Mouse (Mus musculus): ENCODE results near the gene Mobp. TPM values are rescaled to one million over a fixed set of nuclear protein-coding genes. Genes with fewer than 3 reads are reported as not detected.

Mobp gene
- polyA plus RNA-seq, 1 experiment from 2014 or later, result not detected

DNA sequence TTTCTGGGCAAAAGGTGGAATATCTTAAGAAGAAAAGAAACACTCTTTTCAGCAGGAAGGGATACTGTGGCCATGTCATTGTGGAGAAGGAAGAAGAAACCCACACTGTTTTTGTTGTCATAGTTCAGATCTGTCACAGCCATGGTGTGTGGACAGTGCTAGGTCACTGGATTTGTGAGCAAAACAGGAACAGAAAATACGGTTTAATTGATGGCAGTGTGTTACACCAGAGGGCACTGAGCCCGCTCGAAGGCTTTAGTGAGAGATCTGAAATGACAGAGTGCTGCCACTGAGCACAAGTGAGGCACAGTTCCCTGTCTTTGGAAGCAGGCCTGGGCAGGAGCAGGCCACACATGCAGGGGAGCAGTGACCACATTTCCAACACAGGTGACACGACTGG, 31.3 kb upstream of the Mobp start:
- no peak overlapping the region for H3K9ac ChIP-seq
- H3K36me3 ChIP-seq, result peaks cover 52% of the 10 kb centered on the region
- H3K4me3 ChIP-seq, result no peak overlapping the region
- no peak overlapping the region for H3K4me2 ChIP-seq (replicated peaks)
- H3K9me3 ChIP-seq (replicated peaks), result no peaks in the 10 kb centered on the region
- WGBS, result 86% methylated on average over 4 of the region's 4 CpGs
- no peak overlapping the region for H3K27ac ChIP-seq
- H3K4me1 ChIP-seq, result no peaks in the 10 kb centered on the region
- H3K27me3 ChIP-seq, result no peaks in the 10 kb centered on the region
- no peak for ATAC-seq (ENCODE audit: low FRiP score)

DNA sequence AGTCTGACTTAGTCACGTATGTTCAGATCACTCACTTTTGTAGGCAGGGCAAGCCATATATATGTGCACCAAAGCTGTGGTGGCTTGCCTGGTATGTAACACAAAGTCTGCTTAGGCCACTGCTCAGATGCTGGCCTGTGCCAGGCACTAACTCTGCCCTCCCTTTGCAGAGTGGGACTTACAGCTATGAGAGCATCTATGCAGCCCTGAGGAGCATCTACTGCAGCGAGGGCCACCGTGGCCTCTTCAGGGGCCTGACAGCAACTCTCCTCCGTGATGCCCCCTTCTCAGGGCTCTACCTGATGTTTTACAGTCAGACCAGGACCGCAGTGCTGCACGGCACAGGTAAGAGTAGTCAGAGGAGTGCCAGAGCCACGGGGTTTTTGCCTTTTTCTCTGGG, 29.0 kb upstream of the Mobp start:
- 90% methylated on average over 7 of the region's 7 CpGs for WGBS
- Histone ChIP-seq H3K36me3 (peaks cover 65% of the 10 kb centered on the region), H3K4me3 (no peak overlapping the region), H3K27ac (no peak overlapping the region), H3K9ac (no peak overlapping the region), H3K9me3 (replicated peaks) (no peaks in the 10 kb centered on the region), H3K4me1 (no peaks in the 10 kb centered on the region), H3K27me3 (no peaks in the 10 kb centered on the region), H3K4me2 (replicated peaks) (no peak overlapping the region)
- no peak for ATAC-seq (ENCODE audit: low FRiP score)

DNA sequence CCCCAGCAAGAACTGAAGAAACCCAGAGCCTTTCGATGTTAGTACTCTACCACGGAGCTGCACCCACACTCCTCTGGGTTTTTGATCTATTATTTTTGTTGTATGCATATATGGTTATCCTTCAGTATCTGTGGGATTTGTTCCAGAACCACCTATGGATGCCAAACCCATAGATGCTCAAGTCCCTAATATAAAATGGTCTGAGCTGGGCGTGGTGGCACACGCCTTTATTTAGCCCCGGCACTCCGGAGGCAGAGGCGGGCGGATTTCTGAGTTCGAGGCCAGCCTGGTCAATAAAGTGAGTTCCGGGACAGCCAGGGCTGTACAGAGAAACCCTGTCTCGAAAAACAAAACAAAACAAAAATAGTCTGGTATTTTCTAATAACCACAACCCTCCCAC, 22.6 kb upstream of the Mobp start:
- no peaks in the 10 kb centered on the region for H3K27me3 ChIP-seq
- WGBS, result 70% methylated on average over 11 of the region's 11 CpGs
- H3K36me3 ChIP-seq, result peaks cover 55% of the 10 kb centered on the region
- ATAC-seq (ENCODE audit: low FRiP score), result no peak
- H3K9ac ChIP-seq, result peak overlapping the region; percentile 60
- no peaks in the 10 kb centered on the region for H3K9me3 ChIP-seq (replicated peaks)
- peaks cover 20% of the 10 kb centered on the region for H3K4me1 ChIP-seq
- peak overlapping the region; percentile 59 for H3K4me2 ChIP-seq (replicated peaks)
- peak overlapping the region; percentile 100 for H3K4me3 ChIP-seq
- peak overlapping the region; percentile 81 for H3K27ac ChIP-seq

DNA sequence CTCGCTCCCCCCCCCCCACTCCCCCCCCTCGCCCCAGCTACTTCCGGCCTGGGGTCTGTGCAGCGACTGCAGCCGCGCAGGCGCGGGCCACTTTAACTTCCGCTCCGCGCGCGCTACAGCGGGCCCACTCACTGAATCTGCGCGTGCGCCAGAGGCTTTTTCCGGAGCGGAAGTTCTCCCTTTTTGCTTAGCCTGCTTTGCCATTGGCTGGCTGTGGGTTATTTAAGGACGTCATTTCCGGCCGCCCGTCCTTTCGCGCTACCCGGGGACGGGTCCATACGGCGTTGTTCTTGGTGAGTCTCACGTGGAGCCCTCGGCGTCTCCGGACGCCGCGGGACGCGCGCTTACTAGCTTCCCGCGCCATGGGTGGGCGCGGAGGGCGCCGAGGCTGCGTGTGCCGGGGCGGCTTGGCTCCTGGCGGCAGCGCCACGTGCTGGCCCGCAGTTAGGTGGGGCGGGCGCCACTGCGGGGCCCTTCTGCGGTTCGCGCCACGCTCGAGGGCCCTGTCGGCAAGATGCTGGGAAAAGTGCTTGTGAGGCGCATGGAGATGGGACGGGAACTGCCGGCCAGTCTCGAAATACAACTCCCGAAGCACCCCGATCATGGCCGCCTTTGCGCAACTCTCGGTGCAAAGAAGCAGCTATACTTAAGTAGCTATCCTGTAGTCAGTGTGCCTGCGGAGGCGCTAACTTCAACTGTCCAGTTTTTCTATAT, 21.8 kb upstream of the Mobp start, which contains the start of gene Rpsa:
Rpsa (plus strand) TSS at position 152 of the 714 bp plus-strand sequence.
- H3K36me3 ChIP-seq, result peaks cover 57% of the 10 kb centered on the region
- peaks cover 20% of the 10 kb centered on the region for H3K4me1 ChIP-seq
- ATAC-seq (ENCODE audit: low FRiP score), result peak; percentile 97
- WGBS, result under 1% methylated on average over 72 of the region's 72 CpGs
- H3K9me3 ChIP-seq (replicated peaks), result no peaks in the 10 kb centered on the region
- H3K4me3 ChIP-seq, result peak within 1 kb of the TSS; percentile 100
- peak within 1 kb of the TSS; percentile 87 for H3K4me2 ChIP-seq (replicated peaks)
- no peaks in the 10 kb centered on the region for H3K27me3 ChIP-seq
- H3K27ac ChIP-seq, result peak within 1 kb of the TSS; percentile 89
- H3K9ac ChIP-seq, result peak within 1 kb of the TSS; percentile 99

DNA sequence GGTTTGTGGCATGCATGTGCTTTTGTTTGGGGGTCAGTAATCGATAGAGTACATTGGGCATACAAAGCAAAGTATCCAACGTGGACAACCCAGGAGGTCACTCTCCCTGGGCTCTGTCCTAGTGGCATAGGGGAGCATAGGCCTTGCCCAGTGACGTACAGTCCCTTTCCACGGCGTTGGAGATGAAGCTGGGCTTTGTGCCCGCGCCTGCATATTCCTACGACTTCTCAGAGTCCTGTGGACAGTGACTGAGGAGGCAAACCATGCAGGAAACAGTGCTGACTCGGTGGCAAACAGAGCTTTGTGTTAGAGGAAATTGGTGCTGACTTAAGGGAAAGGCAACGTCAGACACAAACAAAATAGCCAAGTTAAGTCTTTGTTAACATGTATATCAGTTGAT, 20.2 kb upstream of the Mobp start:
- Histone ChIP-seq H3K36me3 (peaks cover 46% of the 10 kb centered on the region), H3K4me2 (replicated peaks) (peak overlapping the region; percentile 87), H3K9me3 (replicated peaks) (no peaks in the 10 kb centered on the region), H3K9ac (peak overlapping the region; percentile 99; the same call in 1 of the 2 replicates), H3K27ac (no peak overlapping the region), H3K27me3 (no peaks in the 10 kb centered on the region), H3K4me1 (peaks cover 20% of the 10 kb centered on the region), H3K4me3 (peak overlapping the region; percentile 100; the same call in 1 of the 2 replicates)
- 71% methylated on average over 10 of the region's 10 CpGs for whole genome bisulfite sequencing
- no peak for ATAC-seq (ENCODE audit: low FRiP score)

DNA sequence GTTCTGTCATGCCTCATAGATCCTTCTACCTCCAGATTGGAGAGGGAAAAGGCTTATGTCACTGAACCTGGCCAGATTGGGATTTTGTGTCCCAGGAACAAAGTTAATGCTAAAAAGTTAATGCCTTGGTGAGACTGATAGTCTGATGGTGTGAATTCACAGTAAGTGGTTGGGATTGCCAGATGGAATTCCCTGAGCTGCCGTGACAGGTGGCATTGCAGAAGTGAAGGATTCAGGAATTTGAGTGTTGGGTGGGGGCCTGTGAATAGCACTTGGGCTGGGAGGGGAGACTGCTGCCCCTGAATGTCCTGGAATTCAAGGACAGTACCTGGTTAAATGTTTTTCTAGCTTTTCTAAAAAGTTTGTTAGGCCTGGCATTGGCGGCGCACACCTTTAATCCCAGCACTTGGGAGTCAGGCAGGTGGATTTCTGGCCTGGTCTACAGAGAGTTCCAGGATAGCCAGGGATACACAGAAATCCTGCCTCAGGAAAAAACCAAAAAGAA, 17.7 kb upstream of the Mobp start:
- 90% methylated on average over 3 of the region's 3 CpGs for WGBS
- ATAC-seq (ENCODE audit: low FRiP score), result no peak
- no peak overlapping the region for H3K9ac ChIP-seq

DNA sequence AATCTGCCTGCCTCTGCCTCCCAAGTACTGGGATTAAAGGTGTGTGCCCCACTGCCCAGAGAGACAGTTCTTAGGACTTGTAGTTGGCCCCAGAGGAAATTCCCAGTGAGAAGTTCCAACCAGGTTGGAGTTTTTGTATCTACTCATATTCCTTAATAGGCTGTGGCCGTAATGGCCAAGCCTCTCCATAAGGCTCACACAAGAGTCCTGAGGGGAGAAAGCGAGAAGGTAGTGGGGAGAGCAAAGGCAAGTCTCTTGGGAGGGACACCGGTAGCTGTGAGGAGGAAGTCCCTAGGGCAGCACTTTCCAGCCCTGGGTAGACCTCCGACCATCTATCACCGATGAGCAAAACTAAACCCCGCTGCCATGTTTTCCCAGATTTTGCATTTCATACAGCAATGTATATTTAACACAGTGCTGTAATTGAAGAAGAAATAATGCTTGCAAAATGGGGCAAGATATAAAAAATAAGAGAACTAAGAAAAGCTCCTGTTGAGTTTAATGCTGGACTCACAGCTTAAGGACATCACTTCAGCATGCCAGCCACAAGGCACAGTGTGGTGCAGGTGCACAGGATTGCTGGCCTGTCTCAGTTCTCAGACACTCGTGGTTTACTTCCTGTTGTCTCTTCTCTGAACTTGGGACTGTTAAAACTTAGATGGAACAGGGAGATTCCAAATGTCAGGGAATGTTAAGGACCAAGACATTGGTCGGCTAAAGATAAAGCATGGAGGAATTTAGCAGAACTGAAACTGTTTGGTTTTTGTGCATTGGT, 16.3 kb upstream of the Mobp start:
- Histone ChIP-seq H3K9me3 (replicated peaks) (no peaks in the 10 kb centered on the region), H3K27ac (no peak overlapping the region), H3K4me3 (no peak overlapping the region), H3K9ac (no peak overlapping the region), H3K27me3 (no peaks in the 10 kb centered on the region), H3K4me1 (peaks cover 16% of the 10 kb centered on the region), H3K4me2 (replicated peaks) (no peak overlapping the region), H3K36me3 (peaks cover 44% of the 10 kb centered on the region)
- WGBS, result 40% methylated on average over 8 of the region's 8 CpGs
- no peak for ATAC-seq (ENCODE audit: low FRiP score)

More for the DNA sequence above, 17.7 kb upstream of the Mobp start:
- Histone ChIP-seq H3K9me3 (replicated peaks) (no peaks in the 10 kb centered on the region), H3K36me3 (peaks cover 44% of the 10 kb centered on the region), H3K27ac (no peak overlapping the region), H3K4me3 (no peak overlapping the region), H3K27me3 (no peaks in the 10 kb centered on the region), H3K4me1 (peaks cover 20% of the 10 kb centered on the region), H3K4me2 (replicated peaks) (no peak overlapping the region)

DNA sequence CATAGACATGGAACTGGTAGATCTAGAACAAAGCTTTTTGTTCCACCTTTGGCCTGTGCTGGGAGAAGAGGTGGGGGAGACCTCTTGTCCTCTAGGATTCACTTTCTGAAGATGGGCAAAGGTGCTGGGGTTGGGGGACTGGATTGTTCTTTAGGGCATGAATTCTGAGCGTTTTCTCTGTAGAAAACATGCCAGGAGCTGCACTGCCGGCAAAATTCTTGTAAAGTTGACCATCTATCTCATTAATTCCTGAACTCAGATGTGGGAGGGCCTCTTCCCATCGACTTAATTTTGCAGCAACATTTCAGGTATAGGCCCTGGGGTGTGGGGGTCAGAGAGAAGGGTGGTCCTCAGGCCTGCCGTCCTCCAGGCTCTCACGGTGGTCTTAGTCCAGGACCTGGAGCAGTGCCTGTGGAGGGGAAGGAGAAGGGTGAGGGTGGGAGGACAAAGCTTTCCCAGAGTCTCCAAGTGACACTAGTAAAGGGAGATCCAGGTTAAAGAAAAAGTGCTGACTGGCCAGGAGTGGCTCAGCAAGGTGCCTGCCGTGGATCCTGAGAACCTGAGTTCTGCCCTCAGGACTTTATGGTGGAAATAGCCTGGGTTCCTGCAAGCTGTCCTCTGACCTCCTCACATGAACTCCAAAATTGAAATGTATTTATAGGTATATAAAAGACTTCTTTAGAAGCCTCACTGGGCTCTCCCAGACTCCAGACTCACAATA, 15.6 kb upstream of the Mobp start:
- ATAC-seq (ENCODE audit: low FRiP score), result no peak
- Histone ChIP-seq H3K27me3 (no peaks in the 10 kb centered on the region), H3K9me3 (replicated peaks) (no peaks in the 10 kb centered on the region), H3K27ac (no peak overlapping the region), H3K4me3 (no peak overlapping the region), H3K9ac (no peak overlapping the region), H3K36me3 (peaks cover 41% of the 10 kb centered on the region), H3K4me1 (peaks cover 9% of the 10 kb centered on the region), H3K4me2 (replicated peaks) (no peak overlapping the region)
- WGBS, result 67% methylated on average over 6 of the region's 6 CpGs

DNA sequence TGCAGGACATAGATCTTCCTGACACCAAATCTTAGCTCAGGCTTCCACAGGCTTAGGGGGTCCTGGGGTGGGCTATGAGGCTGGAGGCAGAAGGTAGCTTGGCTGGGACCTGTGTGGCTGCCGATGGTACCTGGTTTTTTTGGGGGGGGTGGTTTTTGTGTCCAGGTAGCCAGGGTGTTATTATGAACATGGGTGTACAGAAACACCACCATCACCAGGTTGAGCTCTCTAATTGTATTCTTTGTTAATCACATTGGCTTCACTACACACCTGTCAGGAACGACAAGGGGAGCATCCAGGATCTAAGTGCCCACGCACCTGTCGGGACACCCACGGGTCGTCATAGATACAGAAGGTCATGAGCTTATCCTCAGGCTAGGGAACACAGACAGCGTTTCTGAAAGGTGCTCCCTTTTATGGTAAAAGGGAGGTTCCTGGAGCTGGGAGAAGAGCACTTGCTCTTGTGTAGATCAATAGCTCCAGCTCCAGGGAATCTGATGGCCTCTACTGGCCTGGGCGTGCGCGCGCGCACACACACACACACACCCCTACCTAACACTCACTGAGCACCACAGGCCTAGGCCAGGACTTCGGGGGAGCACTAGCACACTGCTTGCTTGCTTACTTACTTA, 14.9 kb upstream of the Mobp start:
- Histone ChIP-seq H3K4me2 (replicated peaks) (no peak overlapping the region), H3K36me3 (peaks cover 33% of the 10 kb centered on the region), H3K4me3 (no peak overlapping the region), H3K27ac (no peak overlapping the region), H3K9ac (no peak overlapping the region), H3K27me3 (no peaks in the 10 kb centered on the region), H3K4me1 (0 out of 2 replicates have a peak, but pooled peaks cover 2% of the 10 kb centered on the region), H3K9me3 (replicated peaks) (no peaks in the 10 kb centered on the region)
- 86% methylated on average over 13 of the region's 13 CpGs for WGBS
- ATAC-seq (ENCODE audit: low FRiP score), result no peak

DNA sequence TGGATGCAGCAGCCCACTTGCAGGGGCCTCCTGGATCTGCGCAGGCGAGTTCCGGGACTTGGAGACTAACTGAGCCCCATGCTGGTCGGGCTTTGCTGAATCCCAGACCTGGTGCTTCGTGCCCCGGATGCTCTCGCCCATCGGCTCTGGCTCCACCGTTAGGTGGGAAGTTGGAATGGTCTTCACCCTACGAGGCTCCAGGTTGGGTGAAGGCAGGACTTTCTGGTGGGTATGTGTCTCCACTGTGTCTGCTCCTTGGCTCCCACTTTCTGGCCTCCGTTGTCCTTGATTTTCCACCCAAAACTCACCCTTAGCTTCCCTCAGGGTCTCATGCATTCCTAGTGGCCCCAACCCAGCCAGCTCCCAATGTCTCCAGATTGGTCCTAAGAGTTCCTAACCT, 14.1 kb upstream of the Mobp start:
- peaks cover 25% of the 10 kb centered on the region for H3K36me3 ChIP-seq
- H3K9me3 ChIP-seq (replicated peaks), result no peaks in the 10 kb centered on the region
- H3K27me3 ChIP-seq, result no peaks in the 10 kb centered on the region
- no peak overlapping the region for H3K9ac ChIP-seq
- H3K4me1 ChIP-seq, result no peaks in the 10 kb centered on the region
- no peak for ATAC-seq (ENCODE audit: low FRiP score)
- no peak overlapping the region for H3K4me2 ChIP-seq (replicated peaks)
- 87% methylated on average over 11 of the region's 11 CpGs for WGBS
- no peak overlapping the region for H3K4me3 ChIP-seq
- no peak overlapping the region for H3K27ac ChIP-seq

DNA sequence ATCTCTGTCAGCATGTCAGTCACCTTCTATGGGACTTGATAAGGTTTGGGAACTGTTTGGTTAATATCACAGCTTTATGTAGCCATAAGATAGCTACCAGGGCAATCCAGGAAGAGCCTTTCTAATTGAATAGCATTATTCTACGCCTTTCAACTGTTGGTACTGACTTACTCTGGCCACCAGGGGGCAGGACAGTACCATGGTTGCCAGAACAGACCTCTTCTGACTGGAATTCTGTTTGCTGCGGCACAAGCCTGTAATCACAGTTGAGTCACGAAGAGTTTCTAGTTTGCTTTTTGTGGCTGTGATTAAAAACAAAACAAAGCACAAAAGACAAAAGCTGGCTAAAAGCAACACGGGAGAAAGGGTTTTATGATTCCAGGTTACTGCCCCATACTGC, 8.9 kb upstream of the Mobp start:
- Histone ChIP-seq H3K4me1 (no peaks in the 10 kb centered on the region), H3K4me2 (replicated peaks) (no peak overlapping the region), H3K9ac (no peak overlapping the region), H3K4me3 (no peak overlapping the region), H3K36me3 (no peaks in the 10 kb centered on the region), H3K9me3 (replicated peaks) (no peaks in the 10 kb centered on the region), H3K27me3 (no peaks in the 10 kb centered on the region), H3K27ac (no peak overlapping the region)
- 11% methylated on average over 4 of the region's 4 CpGs for WGBS
- ATAC-seq (ENCODE audit: low FRiP score), result peak; percentile 50; the same call in 1 of the 2 replicates

DNA sequence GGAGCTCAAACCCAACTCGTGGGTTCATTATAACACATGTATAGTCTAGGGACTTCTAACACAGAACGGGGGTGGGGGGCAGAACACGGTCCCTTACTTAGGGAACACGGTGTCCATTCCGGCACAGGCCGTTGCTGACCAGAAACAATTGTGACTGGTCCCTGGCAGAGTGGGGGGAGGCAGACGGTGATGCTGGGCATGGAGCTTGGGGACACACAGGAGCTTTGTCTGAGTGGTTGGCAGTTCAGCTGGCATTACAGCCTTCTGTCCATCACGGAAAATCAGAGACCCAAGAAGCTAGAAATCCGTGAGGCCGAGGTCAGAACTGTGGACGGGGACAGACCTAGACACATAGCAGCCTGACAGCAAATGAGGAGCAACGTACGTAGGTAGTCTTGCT, 5.0 kb upstream of the Mobp start:
- no peak for ATAC-seq (ENCODE audit: low FRiP score)
- no peak overlapping the region for H3K27ac ChIP-seq
- H3K4me2 ChIP-seq (replicated peaks), result no peak overlapping the region
- H3K36me3 ChIP-seq, result no peaks in the 10 kb centered on the region
- no peaks in the 10 kb centered on the region for H3K9me3 ChIP-seq (replicated peaks)
- 82% methylated on average over 13 of the region's 13 CpGs for WGBS
- no peak overlapping the region for H3K4me3 ChIP-seq
- 0 out of 2 replicates have a peak, but pooled peaks cover under 1% of the 10 kb centered on the region for H3K4me1 ChIP-seq
- H3K9ac ChIP-seq, result no peak overlapping the region
- peaks cover 15% of the 10 kb centered on the region for H3K27me3 ChIP-seq

Measured in hindbrain, embryonic 12.5 days (tissue).